Mouse (Mus musculus): ENCODE measurements around the gene Gid4. TPM values are rescaled to one million over a fixed set of nuclear protein-coding genes. Genes with fewer than 3 reads are reported as not detected.
"Not testable (repeated sequence)": the region's sequence is repeated elsewhere in the genome, so short reads cannot be mapped to it uniquely, and the experiment has no call there.

Gene Gid4
- total and polyA plus RNA-seq, 2 experiments from 2014 or later: 22.6 to 35.7 TPM

- TF ChIP-seq CTCF (IDR thresholded peaks at IDR 0.05; ENCODE audit: low read depth): no peak
- Histone ChIP-seq H3K27me3 (ENCODE audit: insufficient read depth, low read length) (no peaks in the 10 kb centered on the region), H3K4me1 (ENCODE audit: insufficient read depth) (no peaks in the 10 kb centered on the region), H3K4me2 (ENCODE audit: low read depth) (no peak overlapping the region), H3K9me3 (ENCODE audit: low read length) (no peaks in the 10 kb centered on the region), H3K4me3 (ENCODE audit: low read depth, low read length) (no peak overlapping the region), H3K9ac (no peak overlapping the region), H3K27ac (ENCODE audit: low read depth, low read length) (no peak overlapping the region), H3K36me3 (ENCODE audit: insufficient read depth) (peaks cover 25% of the 10 kb centered on the region; the same call in 1 of the 2 replicates)
- DNase-seq (no peak), ATAC-seq (no peak)
- WGBS: 89% methylated on average over 1 of the region's 1 CpGs
Observed at GRCm38 (mm10) chr11:60426417-60426816, 9.5 kb downstream of the Gid4 start.

- 91% methylated on average over 3 of the region's 3 CpGs for WGBS
Observed at GRCm38 (mm10) chr11:60427628-60428027, 10.7 kb downstream of the Gid4 start.

GRCm38 (mm10) chr11:60433501-60433900 lies 16.6 kb downstream of the Gid4 start:
- no peaks in the 10 kb centered on the region for H3K4me1 ChIP-seq (ENCODE audit: insufficient read depth)
- no peak overlapping the region for H3K27ac ChIP-seq (ENCODE audit: low read depth, low read length)
- H3K4me2 ChIP-seq (ENCODE audit: low read depth): no peak overlapping the region
- TF ChIP-seq CTCF (IDR thresholded peaks at IDR 0.05; ENCODE audit: low read depth): no peak
- H3K36me3 ChIP-seq (ENCODE audit: insufficient read depth): peaks cover 62% of the 10 kb centered on the region
- H3K4me3 ChIP-seq (ENCODE audit: low read depth, low read length): no peak overlapping the region
- DNase-seq (no peak), ATAC-seq (no peak)
- no peaks in the 10 kb centered on the region for H3K27me3 ChIP-seq (ENCODE audit: insufficient read depth, low read length)
- H3K9me3 ChIP-seq (ENCODE audit: low read length): no peaks in the 10 kb centered on the region
- H3K9ac ChIP-seq: no peak overlapping the region

More at GRCm38 (mm10) chr11:60427628-60428027, 10.7 kb downstream of the Gid4 start:
- no peaks in the 10 kb centered on the region for H3K4me1 ChIP-seq (ENCODE audit: insufficient read depth)
- H3K36me3 ChIP-seq (ENCODE audit: insufficient read depth): peaks cover 31% of the 10 kb centered on the region
- H3K27ac ChIP-seq (ENCODE audit: low read depth, low read length): no peak overlapping the region
- no peak overlapping the region for H3K9ac ChIP-seq
- no peak overlapping the region for H3K4me3 ChIP-seq (ENCODE audit: low read depth, low read length)
- no peak overlapping the region for H3K4me2 ChIP-seq (ENCODE audit: low read depth)
- no peaks in the 10 kb centered on the region for H3K27me3 ChIP-seq (ENCODE audit: insufficient read depth, low read length)
- no peak for ATAC-seq
- no peak for TF ChIP-seq CTCF (IDR thresholded peaks at IDR 0.05; ENCODE audit: low read depth)
- no peaks in the 10 kb centered on the region for H3K9me3 ChIP-seq (ENCODE audit: low read length)
- no peak for DNase-seq

GRCm38 (mm10) chr11:60435133-60435532 lies 18.2 kb downstream of the Gid4 start:
- Histone ChIP-seq H3K9ac (no peak overlapping the region), H3K27me3 (ENCODE audit: insufficient read depth, low read length) (no peaks in the 10 kb centered on the region), H3K4me1 (ENCODE audit: insufficient read depth) (no peaks in the 10 kb centered on the region), H3K27ac (ENCODE audit: low read depth, low read length) (no peak overlapping the region), H3K36me3 (ENCODE audit: insufficient read depth) (peaks cover 75% of the 10 kb centered on the region), H3K4me3 (ENCODE audit: low read depth, low read length) (no peak overlapping the region), H3K9me3 (ENCODE audit: low read length) (no peaks in the 10 kb centered on the region), H3K4me2 (ENCODE audit: low read depth) (no peak overlapping the region)
- TF ChIP-seq CTCF (IDR thresholded peaks at IDR 0.05; ENCODE audit: low read depth): no peak
- WGBS: 91% methylated on average over 1 of the region's 1 CpGs
- DNase-seq (no peak), ATAC-seq (no peak)

DNA sequence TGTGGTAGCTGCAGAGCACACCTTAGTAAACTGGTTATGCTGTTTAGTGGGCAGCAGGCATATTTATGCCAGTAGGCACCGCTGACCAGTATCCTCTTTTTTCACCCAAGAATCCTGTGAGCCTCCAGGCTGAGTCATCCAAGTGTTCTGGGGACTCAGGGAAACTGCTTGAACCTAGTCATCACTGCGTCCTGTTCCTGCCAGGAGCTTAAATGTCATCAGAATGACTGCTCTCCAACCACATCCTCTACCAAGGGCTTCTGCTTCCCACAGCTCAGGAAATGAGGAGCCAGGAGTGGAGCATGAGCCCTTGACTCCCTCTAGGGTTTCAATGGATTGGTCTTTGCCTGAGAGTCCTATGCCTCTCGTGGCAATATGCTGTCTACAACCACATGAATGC lies 19.7 kb downstream of the Gid4 start:
- Histone ChIP-seq H3K27ac (ENCODE audit: low read depth, low read length) (no peak overlapping the region), H3K9me3 (ENCODE audit: low read length) (no peaks in the 10 kb centered on the region), H3K4me2 (ENCODE audit: low read depth) (no peak overlapping the region), H3K9ac (no peak overlapping the region), H3K4me1 (ENCODE audit: insufficient read depth) (no peaks in the 10 kb centered on the region), H3K4me3 (ENCODE audit: low read depth, low read length) (no peak overlapping the region), H3K27me3 (ENCODE audit: insufficient read depth, low read length) (no peaks in the 10 kb centered on the region), H3K36me3 (ENCODE audit: insufficient read depth) (peaks cover 77% of the 10 kb centered on the region)
- no peak for TF ChIP-seq CTCF (IDR thresholded peaks at IDR 0.05; ENCODE audit: low read depth)
- no peak for ATAC-seq
- no peak for DNase-seq
- WGBS: 91% methylated on average over 3 of the region's 3 CpGs

GRCm38 (mm10) chr11:60439621-60440020 lies 22.7 kb downstream of the Gid4 start:
- ATAC-seq; H3K27ac ChIP-seq (ENCODE audit: low read depth, low read length); H3K27me3 ChIP-seq (ENCODE audit: insufficient read depth, low read length); DNase-seq; H3K4me1 ChIP-seq (ENCODE audit: insufficient read depth); H3K4me2 ChIP-seq (ENCODE audit: low read depth); H3K4me3 ChIP-seq (ENCODE audit: low read depth, low read length); H3K9ac ChIP-seq; H3K9me3 ChIP-seq (ENCODE audit: low read length): not testable (repeated sequence)
- H3K36me3 ChIP-seq (ENCODE audit: insufficient read depth): peaks cover 86% of the 10 kb centered on the region
- 21% methylated on average over 1 of the region's 1 CpGs for WGBS

DNA sequence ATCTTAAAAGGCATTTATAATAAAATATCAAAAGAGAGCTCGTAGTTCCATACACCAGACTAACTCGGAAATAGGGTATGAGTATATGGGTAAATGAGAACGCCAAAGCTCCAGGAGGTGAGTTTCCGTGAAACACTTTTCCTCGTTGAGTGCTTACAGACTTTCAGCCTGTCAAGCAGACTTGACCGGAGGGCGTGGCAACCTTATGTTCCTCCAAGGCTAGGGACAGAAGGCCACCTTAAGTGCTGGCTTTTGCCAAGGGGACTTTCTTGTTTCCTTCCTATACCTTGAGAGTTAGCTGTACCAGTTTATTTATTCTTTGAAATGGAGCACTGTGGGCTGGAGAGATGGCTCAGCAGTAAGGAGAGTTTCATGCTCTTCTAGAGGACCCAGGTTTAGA lies 23.2 kb downstream of the Gid4 start:
- Histone ChIP-seq H3K36me3 (ENCODE audit: insufficient read depth) (peaks cover 82% of the 10 kb centered on the region), H3K9ac (no peak overlapping the region), H3K27me3 (ENCODE audit: insufficient read depth, low read length) (no peaks in the 10 kb centered on the region), H3K4me2 (ENCODE audit: low read depth) (no peak overlapping the region), H3K9me3 (ENCODE audit: low read length) (no peaks in the 10 kb centered on the region), H3K27ac (ENCODE audit: low read depth, low read length) (no peak overlapping the region), H3K4me3 (ENCODE audit: low read depth, low read length) (no peak overlapping the region), H3K4me1 (ENCODE audit: insufficient read depth) (no peaks in the 10 kb centered on the region)
- ATAC-seq (no peak), DNase-seq (no peak)
- no peak for TF ChIP-seq CTCF (IDR thresholded peaks at IDR 0.05; ENCODE audit: low read depth)
- WGBS: 51% methylated on average over 7 of the region's 7 CpGs

DNA sequence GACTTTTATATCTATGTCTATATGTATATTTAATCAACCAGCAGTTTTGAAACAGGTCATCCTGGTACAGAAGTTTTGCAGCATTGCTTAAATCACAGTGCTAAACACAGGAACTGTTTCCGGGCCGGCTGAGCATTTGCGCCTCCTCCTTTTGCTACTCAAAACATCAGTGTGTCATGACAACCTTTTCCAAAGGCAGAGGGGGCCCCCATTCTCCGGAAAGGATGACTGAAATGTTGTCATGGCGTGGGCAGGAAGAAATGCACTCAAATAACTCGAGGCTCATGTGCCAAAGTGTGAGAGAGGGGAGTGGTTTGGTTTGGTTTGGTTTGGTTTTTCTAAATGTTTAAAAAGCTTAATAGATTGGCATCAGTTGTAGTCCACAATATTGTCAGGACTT lies 26.0 kb downstream of the Gid4 start:
- Histone ChIP-seq H3K4me1 (ENCODE audit: insufficient read depth) (no peaks in the 10 kb centered on the region), H3K27me3 (ENCODE audit: insufficient read depth, low read length) (no peaks in the 10 kb centered on the region), H3K27ac (ENCODE audit: low read depth, low read length) (no peak overlapping the region), H3K36me3 (ENCODE audit: insufficient read depth) (peaks cover 58% of the 10 kb centered on the region), H3K9ac (no peak overlapping the region), H3K4me2 (ENCODE audit: low read depth) (no peak overlapping the region), H3K9me3 (ENCODE audit: low read length) (no peaks in the 10 kb centered on the region), H3K4me3 (ENCODE audit: low read depth, low read length) (no peak overlapping the region)
- DNase-seq: no peak
- 89% methylated on average over 6 of the region's 6 CpGs for WGBS
- ATAC-seq: no peak
- TF ChIP-seq CTCF (IDR thresholded peaks at IDR 0.05; ENCODE audit: low read depth): no peak
